Mouse (Mus musculus) left cerebral cortex, adult 2 months (tissue): ENCODE data around the gene Olfr1317. TPM values are rescaled to one million over a fixed set of nuclear protein-coding genes. Genes with fewer than 3 reads are reported as not detected.

Experiments
- DNase-seq, 2 experiments: peaks; one replicate each; pipeline ENCODE4 v3.0.0; 2021 to 2022; ENCODE audit warnings: low spot score in 2 of 2, mixed read lengths in 1 of 2; ENCODE audit errors: extremely low spot score in 1 of 2
- H3K27ac ChIP-seq: fragments of 200-600 bp; 2 replicates; pipeline ENCODE4 v1.8.1; 2022
- H3K4me3 ChIP-seq: fragments of 200-600 bp; 2 replicates; pipeline ENCODE4 v1.8.1; 2022
- CTCF ChIP-seq: fragments of 200-600 bp; IDR thresholded peaks from 2 replicates; pipeline ENCODE4 v1.8.1; 2022; ENCODE audit warnings: antibody characterized with exemption, mild to moderate bottlenecking, moderate library complexity
- intact Hi-C: fragments of 180-260 bp; cut with DNase I; formaldehyde crosslinking; loops from one replicate; pipeline ENCODE4 v1.15.1; 2025
- long read RNA-seq, 2 experiments: library from polyadenylated mRNA; stranded (forward); transcript quantifications; one replicate each; pipeline ENCODE4 v2.0.0; 2021; ENCODE audit warnings: borderline mapping rate in 2 of 2
- total RNA-seq, 2 experiments: library from RNA; stranded (reverse); gene quantifications; 2 replicates each; pipeline ENCODE4 v1.2.3; 2021

The Olfr1317 gene
- total RNA-seq = not detected
- long read RNA-seq, experiment 1 = 0 reads
- long read RNA-seq, experiment 2 = 0 reads

DNA sequence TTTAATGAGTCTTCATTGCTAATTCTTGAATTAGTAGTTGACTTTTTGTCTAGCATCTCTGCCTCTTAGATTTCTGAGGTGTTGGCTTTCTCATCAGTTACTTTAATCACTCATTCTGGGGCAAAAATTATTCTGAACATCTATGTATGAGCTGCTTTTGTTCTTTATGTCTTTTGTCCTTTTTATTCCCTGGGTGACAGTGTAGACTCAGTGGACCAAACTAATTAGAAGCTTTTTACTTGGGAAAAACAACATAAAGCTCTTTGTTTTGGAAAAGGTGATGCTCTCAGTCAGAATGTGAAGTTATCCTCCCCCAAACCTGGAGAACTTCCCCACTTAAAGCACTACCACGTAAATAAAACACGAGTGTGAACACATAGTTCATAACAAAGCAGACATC is at the start of gene Olfr1317:
Gene Olfr1317, plus strand, starts transcription at position 301 of the 400 bp plus-strand sequence.
- no peak for TF ChIP-seq CTCF
- intact Hi-C loops = no loop called here
- no peak within 1 kb of the TSS for H3K4me3 ChIP-seq
- DNase-seq = no peak
- no peak within 1 kb of the TSS for H3K27ac ChIP-seq

DNA sequence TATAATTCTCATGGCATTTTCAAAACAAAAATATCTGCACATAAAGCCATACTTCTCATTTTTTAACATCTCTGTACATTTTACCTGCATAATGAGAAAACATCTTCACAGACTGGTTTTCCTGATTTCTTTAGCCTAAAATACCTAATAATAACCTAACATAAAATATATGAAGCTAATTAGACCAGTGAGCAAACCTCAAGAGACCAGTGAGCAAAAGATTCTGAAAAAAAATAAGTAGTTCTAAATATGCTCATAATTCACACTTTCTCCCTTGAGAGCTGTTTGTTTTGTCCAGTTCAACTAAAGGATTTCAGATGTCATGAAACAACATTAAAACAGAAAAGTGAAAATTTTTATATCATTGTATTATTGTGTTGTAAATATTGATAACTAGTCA is 43.4 kb upstream of the Olfr1317 start, which contains the start of gene Olfr1314:
Gene Olfr1314, minus strand, starts transcription at position 101 of the 400 bp plus-strand sequence.
- Histone ChIP-seq H3K4me3 (no peak within 1 kb of the TSS), H3K27ac (no peak within 1 kb of the TSS)
- no peak for DNase-seq
- no peak for TF ChIP-seq CTCF
- intact Hi-C loops = no loop called here

DNA sequence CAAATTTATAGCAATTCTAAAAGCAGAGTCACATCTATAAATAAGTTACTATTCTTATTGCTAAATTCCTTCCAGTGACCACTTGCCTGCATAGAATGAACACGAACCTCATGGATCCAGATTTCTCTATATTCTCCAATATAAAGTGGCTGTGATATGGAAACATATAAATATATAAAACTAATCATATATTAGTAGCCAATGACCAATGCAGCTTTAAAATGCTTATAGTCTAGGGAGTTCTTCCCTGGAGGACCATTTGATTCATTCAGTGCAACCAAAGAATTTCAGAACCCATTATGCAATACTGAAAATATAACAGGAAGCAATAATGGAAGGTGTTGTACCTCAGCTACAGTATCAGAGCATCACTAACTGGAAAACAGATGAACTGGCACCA is 24.8 kb upstream of the Olfr1317 start, which contains the start of gene Olfr1315-ps1:
Gene Olfr1315-ps1, minus strand, starts transcription at position 101 of the 400 bp plus-strand sequence.
- no peak for DNase-seq
- intact Hi-C loops = no loop called here
- no peak for TF ChIP-seq CTCF
- Histone ChIP-seq H3K4me3 (no peak within 1 kb of the TSS), H3K27ac (no peak within 1 kb of the TSS)

DNA sequence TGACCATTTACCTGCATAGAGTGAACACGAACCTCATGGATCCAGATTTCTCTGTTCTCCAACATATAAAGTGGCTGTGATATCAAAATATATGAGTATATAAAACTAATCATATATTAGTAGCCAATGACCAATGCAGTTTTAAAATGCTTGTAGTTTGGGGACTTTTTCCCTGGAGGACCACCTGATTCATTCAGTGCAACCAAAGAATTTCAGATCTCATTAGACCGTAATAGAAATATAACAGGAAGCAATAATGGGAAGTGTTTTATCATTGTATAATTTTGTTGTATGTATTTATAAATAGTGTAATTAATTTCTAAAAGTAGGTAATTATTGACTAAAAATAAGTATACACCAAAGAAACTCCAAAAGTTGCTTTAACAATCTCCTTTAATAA is 5.3 kb upstream of the Olfr1317 start, which contains the start of gene Olfr1316:
Gene Olfr1316, minus strand, starts transcription at position 101 of the 400 bp plus-strand sequence.
- H3K4me3 ChIP-seq = no peak within 1 kb of the TSS
- no peak for DNase-seq
- TF ChIP-seq CTCF = no peak
- intact Hi-C loops = no loop called here
- H3K27ac ChIP-seq = no peak within 1 kb of the TSS

DNA sequence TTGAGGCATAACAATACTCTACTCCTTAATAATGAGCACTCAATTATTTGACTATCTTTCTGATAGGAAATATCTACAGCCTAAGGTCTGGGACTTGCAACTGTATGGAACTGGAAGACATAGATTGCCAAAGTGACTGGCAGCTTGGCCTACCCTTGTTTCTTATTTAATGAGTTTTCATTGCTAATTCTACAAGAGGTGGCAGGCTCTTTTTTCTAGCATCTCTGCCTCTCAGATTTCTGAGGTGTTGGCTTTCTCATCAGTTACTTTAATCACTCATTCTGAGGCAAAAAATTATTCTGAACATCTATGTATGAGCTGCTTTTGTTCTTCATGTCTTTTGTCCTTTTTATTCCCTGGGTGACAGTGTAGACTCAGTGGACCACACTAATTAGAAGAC is 13.8 kb downstream of the Olfr1317 start, which contains the start of gene Olfr1318:
Gene Olfr1318, plus strand, starts transcription at position 301 of the 400 bp plus-strand sequence.
- H3K4me3 ChIP-seq = no peak within 1 kb of the TSS
- intact Hi-C loops = no loop called here
- no peak for DNase-seq
- no peak for TF ChIP-seq CTCF
- no peak within 1 kb of the TSS for H3K27ac ChIP-seq

Other genes starting within 250 kb of the Olfr1317 start
- gene Olfr1306, start 224.1 kb upstream of the Olfr1317 start, total RNA-seq = not detected
- gene Olfr1307, start 190.9 kb upstream of the Olfr1317 start, total RNA-seq = under 1 TPM; 0.02 to 0.07 TPM
- gene Olfr1308, start 175.4 kb upstream of the Olfr1317 start, total RNA-seq = not detected
- gene Olfr1309, start 150.0 kb upstream of the Olfr1317 start, total RNA-seq = not detected
- gene Olfr1310, start 127.6 kb upstream of the Olfr1317 start, total RNA-seq = not detected
- gene Olfr1311, start 115.9 kb upstream of the Olfr1317 start, total RNA-seq = not detected
- gene Olfr1312, start 90.1 kb upstream of the Olfr1317 start, total RNA-seq = not detected
- not detected for gene Olfr1313, start 62.5 kb upstream of the Olfr1317 start, total RNA-seq
- not detected for gene Olfr1314, start 43.5 kb upstream of the Olfr1317 start, total RNA-seq
- not detected for gene Olfr1315-ps1, start 24.9 kb upstream of the Olfr1317 start, total RNA-seq
- not detected for gene Olfr1316, start 5.4 kb upstream of the Olfr1317 start, total RNA-seq
- gene Olfr1318, start 13.9 kb downstream of the Olfr1317 start, total RNA-seq = not detected
- gene Lpcat4, start 99.1 kb downstream of the Olfr1317 start, total RNA-seq = 100 to 1,000 TPM; 150 to 164 TPM
- gene Nutm1, start 119.0 kb downstream of the Olfr1317 start, total RNA-seq = not detected
- 10 to 100 TPM; 46.0 to 46.4 TPM for gene Nop10, start 121.6 kb downstream of the Olfr1317 start, total RNA-seq
- 100 to 1,000 TPM; 127 to 129 TPM for gene Slc12a6, start 125.5 kb downstream of the Olfr1317 start, total RNA-seq
- gene Gm21985, start 126.0 kb downstream of the Olfr1317 start, total RNA-seq = 1 to 10 TPM in 1 of 2 experiments, not detected in 1; 3.7 TPM
- 100 to 1,000 TPM; 142 to 147 TPM for gene Emc4, start 227.7 kb downstream of the Olfr1317 start, total RNA-seq
- gene Katnbl1, start 238.9 kb downstream of the Olfr1317 start, total RNA-seq = 10 to 100 TPM; 13.5 to 14.2 TPM